Mouse (Mus musculus): Measurements from ENCODE around the gene Phgdh.

Phgdh gene

GRCm38 (mm10) chr3:98348705-98349104, 8.9 kb upstream of the Phgdh start:
- in situ Hi-C loops (cut with MboI, MseI): no loop called here

- in situ Hi-C loops (cut with MboI, MseI): no loop called here
These were observed 8.3 kb upstream of the Phgdh start for GRCm38 (mm10) chr3:98348106-98348505.

GRCm38 (mm10) chr3:98343235-98343634, 3.4 kb upstream of the Phgdh start:
- in situ Hi-C loops (cut with MboI, MseI): no loop called here

GRCm38 (mm10) chr3:98340818-98341594, 1.2 kb upstream of the Phgdh start:
- in situ Hi-C loops (cut with MboI, MseI): no loop called here

- in situ Hi-C loops (cut with MboI, MseI): loop anchor here (10.0 kb wide), 3 partner anchors 414 to 1826 kb away; partner anchors contain the start of genes Gdap2, Wars2 and Wdr3
These were observed 589 bp downstream of the Phgdh start for GRCm38 (mm10) chr3:98339097-98339705.

- in situ Hi-C loops (cut with MboI, MseI): loop anchor here (10.0 kb wide), 3 partner anchors 414 to 1826 kb away; partner anchors contain the start of genes Gdap2, Wars2 and Wdr3
These were observed 1.2 kb downstream of the Phgdh start for GRCm38 (mm10) chr3:98338584-98339041.

GRCm38 (mm10) chr3:98336661-98337654, 2.8 kb downstream of the Phgdh start:
- in situ Hi-C loops (cut with MboI, MseI): loop anchor here (10.0 kb wide), 3 partner anchors 412 to 1828 kb away; partner anchors contain the start of genes Gdap2, Wars2 and Wdr3

- in situ Hi-C loops (cut with MboI, MseI): loop anchor here (10.0 kb wide), 3 partner anchors 411 to 1829 kb away; partner anchors contain the start of genes Gdap2, Wars2 and Wdr3
These were observed 3.9 kb downstream of the Phgdh start for GRCm38 (mm10) chr3:98335886-98336285.

GRCm38 (mm10) chr3:98335331-98335730, 4.5 kb downstream of the Phgdh start:
- in situ Hi-C loops (cut with MboI, MseI): loop anchor here (10.0 kb wide), 3 partner anchors 411 to 1829 kb away; partner anchors contain the start of genes Gdap2, Wars2 and Wdr3

- in situ Hi-C loops (cut with MboI, MseI): loop anchor here (5.0 to 10.0 kb wide), 4 partner anchors 317 to 1831 kb away; partner anchors contain the start of genes Gdap2, Wars2 and Wdr3
These were observed 5.8 kb downstream of the Phgdh start for GRCm38 (mm10) chr3:98334010-98334409.

- in situ Hi-C loops (cut with MboI, MseI): no loop called here
These were observed 15.6 kb downstream of the Phgdh start for GRCm38 (mm10) chr3:98324235-98324634.

- in situ Hi-C loops (cut with MboI, MseI): no loop called here
These were observed 17.6 kb downstream of the Phgdh start for GRCm38 (mm10) chr3:98322209-98322608.

GRCm38 (mm10) chr3:98319190-98319589, 20.6 kb downstream of the Phgdh start:
- in situ Hi-C loops (cut with MboI, MseI): no loop called here

- in situ Hi-C loops (cut with MboI, MseI): no loop called here
These were observed 22.6 kb downstream of the Phgdh start for GRCm38 (mm10) chr3:98317143-98317542.

GRCm38 (mm10) chr3:98315181-98315580, 24.6 kb downstream of the Phgdh start:
- in situ Hi-C loops (cut with MboI, MseI): no loop called here

GRCm38 (mm10) chr3:98313294-98314155, 26.3 kb downstream of the Phgdh start:
- in situ Hi-C loops (cut with MboI, MseI): no loop called here

- in situ Hi-C loops (cut with MboI, MseI): no loop called here
These were observed 26.9 kb downstream of the Phgdh start for GRCm38 (mm10) chr3:98312867-98313266.

GRCm38 (mm10) chr3:98310456-98310855, 29.3 kb downstream of the Phgdh start:
- in situ Hi-C loops (cut with MboI, MseI): no loop called here

- in situ Hi-C loops (cut with MboI, MseI): no loop called here
These were observed 31.2 kb downstream of the Phgdh start for GRCm38 (mm10) chr3:98308606-98309005.

- in situ Hi-C loops (cut with MboI, MseI): no loop called here
These were observed 38.0 kb downstream of the Phgdh start for GRCm38 (mm10) chr3:98301761-98302160.
